Mouse (Mus musculus) thymus, adult 2 months (tissue): ENCODE data around the gene Rtn1. TPM values are rescaled to one million over a fixed set of nuclear protein-coding genes. Genes with fewer than 3 reads are reported as not detected.

Source experiments
- DNase-seq: peaks from one replicate; pipeline ENCODE4 v3.0.0; 2021
- H3K27ac ChIP-seq: fragments of 200-500 bp; 2 replicates; pipeline ENCODE4 v1.5.1; 2012; ENCODE audit warnings: low read length, control low read depth; ENCODE audit not compliant: control insufficient read depth, insufficient read depth
- H3K27me3 ChIP-seq: fragments of 200-500 bp; 2 replicates; pipeline ENCODE4 v1.6.1; 2012; ENCODE audit warnings: mild to moderate bottlenecking, low read length, moderate library complexity, mixed read lengths; ENCODE audit not compliant: control insufficient read depth, insufficient read depth
- H3K36me3 ChIP-seq: fragments of 200-500 bp; 2 replicates; pipeline ENCODE4 v1.6.1; 2012; ENCODE audit warnings: mild to moderate bottlenecking, low read length, moderate library complexity; ENCODE audit not compliant: control insufficient read depth, insufficient read depth
- H3K4me1 ChIP-seq: fragments of 200-500 bp; replicated peaks from 2 replicates; pipeline ENCODE4 v1.6.1; 2012; ENCODE audit warnings: low read length; ENCODE audit not compliant: control insufficient read depth, insufficient read depth
- H3K4me3 ChIP-seq: fragments of 200-500 bp; 2 replicates; pipeline ENCODE4 v1.5.1; 2012; ENCODE audit warnings: mild to moderate bottlenecking, low read length, control low read depth, moderate library complexity; ENCODE audit not compliant: control insufficient read depth, insufficient read depth
- CTCF ChIP-seq: fragments of 200-500 bp; IDR thresholded peaks from 2 replicates; pipeline ENCODE4 v1.5.1; 2012; ENCODE audit warnings: mild to moderate bottlenecking, control low read depth, low read length, moderate library complexity, borderline replicate concordance; ENCODE audit not compliant: control insufficient read depth, poor library complexity, insufficient read depth; ENCODE audit errors: extremely low read depth
- POLR2A ChIP-seq: fragments of 200-500 bp; IDR thresholded peaks from 2 replicates; pipeline ENCODE4 v1.6.1; 2012; ENCODE audit warnings: mild to moderate bottlenecking, low read length, control low read depth, moderate library complexity; ENCODE audit not compliant: control insufficient read depth, poor library complexity, insufficient read depth; ENCODE audit errors: extremely low read depth
- WGBS: fragments of 180-500 bp; shearing (Covaris S2); methylation state at CpG from one replicate; pipeline ENCODE4 v1.1.7; 2018; 5-methylcytosine and 5-hydroxymethylcytosine counted together
- polyA plus RNA-seq: library from polyadenylated mRNA; depleted of rRNA; stranded (reverse); fragments of >200 nt; gene quantifications from 2 replicates; pipeline ENCODE4 v1.2.3, GENCODE M21; 2012

The Rtn1 gene
- polyA plus RNA-seq, 1 experiment = 1.6 TPM

- DNase-seq = no peak
- H3K4me3 ChIP-seq = no peak overlapping the region
- H3K27ac ChIP-seq = no peak overlapping the region
- no peaks in the 10 kb centered on the region for H3K4me1 ChIP-seq
- WGBS = 83% methylated on average over 2 of the region's 2 CpGs
- TF ChIP-seq POLR2A (no peak), CTCF (no peak)
- no peaks in the 10 kb centered on the region for H3K27me3 ChIP-seq
- H3K36me3 ChIP-seq = no peaks in the 10 kb centered on the region
Measured at GRCm38 (mm10) chr12:72267614-72268013, 141.2 kb downstream of the Rtn1 start.

- TF ChIP-seq CTCF = no peak
- TF ChIP-seq POLR2A = no peak
- DNase-seq = no peak
- Histone ChIP-seq H3K27me3 (no peaks in the 10 kb centered on the region), H3K36me3 (no peaks in the 10 kb centered on the region), H3K4me3 (no peak overlapping the region), H3K4me1 (no peaks in the 10 kb centered on the region), H3K27ac (no peak overlapping the region)
- 92% methylated on average over 3 of the region's 3 CpGs for WGBS
Measured at GRCm38 (mm10) chr12:72265261-72266228, 143.3 kb downstream of the Rtn1 start.

- Histone ChIP-seq H3K27me3 (no peaks in the 10 kb centered on the region), H3K4me1 (no peaks in the 10 kb centered on the region), H3K27ac (no peak overlapping the region), H3K36me3 (no peaks in the 10 kb centered on the region), H3K4me3 (no peak overlapping the region)
- TF ChIP-seq CTCF (no peak), POLR2A (no peak)
- DNase-seq = no peak
- 81% methylated on average over 12 of the region's 12 CpGs for WGBS
Measured at GRCm38 (mm10) chr12:72263213-72264103, 145.4 kb downstream of the Rtn1 start.

GRCm38 (mm10) chr12:72257000-72257399 lies 151.9 kb downstream of the Rtn1 start:
- Histone ChIP-seq H3K4me1 (no peaks in the 10 kb centered on the region), H3K27me3 (no peaks in the 10 kb centered on the region), H3K27ac (no peak overlapping the region), H3K36me3 (no peaks in the 10 kb centered on the region), H3K4me3 (no peak overlapping the region)
- 89% methylated on average over 6 of the region's 6 CpGs for WGBS
- no peak for DNase-seq
- TF ChIP-seq CTCF = no peak
- TF ChIP-seq POLR2A = no peak

GRCm38 (mm10) chr12:72253040-72253439 lies 155.8 kb downstream of the Rtn1 start:
- no peaks in the 10 kb centered on the region for H3K27me3 ChIP-seq
- no peak overlapping the region for H3K27ac ChIP-seq
- no peak for DNase-seq
- H3K4me3 ChIP-seq = no peak overlapping the region
- TF ChIP-seq CTCF = no peak
- TF ChIP-seq POLR2A = no peak
- H3K4me1 ChIP-seq = no peaks in the 10 kb centered on the region
- no peaks in the 10 kb centered on the region for H3K36me3 ChIP-seq
- 87% methylated on average over 3 of the region's 3 CpGs for WGBS

- WGBS = 86% methylated on average over 10 of the region's 10 CpGs
- Histone ChIP-seq H3K36me3 (no peaks in the 10 kb centered on the region), H3K4me1 (no peaks in the 10 kb centered on the region), H3K27me3 (no peaks in the 10 kb centered on the region), H3K4me3 (no peak overlapping the region), H3K27ac (no peak overlapping the region)
- no peak for DNase-seq
- TF ChIP-seq POLR2A = no peak
- TF ChIP-seq CTCF = no peak
Measured at GRCm38 (mm10) chr12:72251890-72252445, 156.9 kb downstream of the Rtn1 start.
